Mouse (Mus musculus) spleen, adult 18-20 months (tissue): ENCODE data around the gene Prkag1.
A peak's percentile ranks its signal among the peaks of the same experiment; 100 is the strongest.

Experiments used
- DNase-seq, 2 experiments: peaks; one replicate each; pipeline ENCODE4 v3.0.0; 2022; ENCODE audit warnings: mixed read lengths in 2 of 2

Gene Prkag1

DNA sequence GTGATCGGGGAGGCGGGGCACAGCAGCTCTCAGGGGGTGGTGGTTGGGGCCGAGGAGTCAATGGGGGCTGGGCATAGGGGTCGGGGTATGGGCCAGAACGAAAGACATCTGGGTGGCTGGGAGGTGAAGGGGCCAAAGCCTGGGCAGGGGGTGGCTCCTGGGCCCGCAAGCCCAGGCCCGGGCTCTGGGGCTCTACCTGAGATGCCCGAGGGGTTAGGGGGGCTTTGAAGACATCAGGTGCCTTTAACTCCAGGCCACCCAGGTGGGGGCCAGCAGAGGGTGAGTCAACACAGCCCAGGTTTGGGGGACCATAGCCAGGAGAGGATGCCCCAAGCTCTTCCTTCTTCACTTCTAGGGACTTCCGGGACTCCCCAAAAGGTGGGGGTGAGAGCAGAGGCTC, 21.4 kb upstream of the Prkag1 start:
- DNase-seq = peak in 1 of 2 experiments; percentile 4

DNA sequence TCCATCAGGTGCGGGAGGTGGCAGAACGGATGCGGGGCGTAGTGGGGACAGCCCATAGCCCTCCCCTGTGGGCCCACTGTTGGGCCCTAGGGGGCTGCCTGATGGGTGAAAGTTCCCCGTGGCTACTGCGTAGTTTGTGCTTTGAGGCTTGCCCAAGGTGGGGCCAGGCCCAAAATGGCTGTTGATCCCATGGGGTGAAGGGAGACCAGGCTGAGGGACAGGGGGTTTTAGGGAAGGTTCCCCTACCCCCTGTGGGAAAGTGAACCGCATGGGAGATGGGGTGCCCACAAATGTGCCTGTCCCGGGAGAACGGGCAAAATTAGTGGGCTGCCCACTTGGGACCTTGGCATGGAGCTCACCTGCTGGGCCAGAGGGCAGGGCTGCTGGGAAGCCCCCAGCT, 20.8 kb upstream of the Prkag1 start:
- DNase-seq = no peak

DNA sequence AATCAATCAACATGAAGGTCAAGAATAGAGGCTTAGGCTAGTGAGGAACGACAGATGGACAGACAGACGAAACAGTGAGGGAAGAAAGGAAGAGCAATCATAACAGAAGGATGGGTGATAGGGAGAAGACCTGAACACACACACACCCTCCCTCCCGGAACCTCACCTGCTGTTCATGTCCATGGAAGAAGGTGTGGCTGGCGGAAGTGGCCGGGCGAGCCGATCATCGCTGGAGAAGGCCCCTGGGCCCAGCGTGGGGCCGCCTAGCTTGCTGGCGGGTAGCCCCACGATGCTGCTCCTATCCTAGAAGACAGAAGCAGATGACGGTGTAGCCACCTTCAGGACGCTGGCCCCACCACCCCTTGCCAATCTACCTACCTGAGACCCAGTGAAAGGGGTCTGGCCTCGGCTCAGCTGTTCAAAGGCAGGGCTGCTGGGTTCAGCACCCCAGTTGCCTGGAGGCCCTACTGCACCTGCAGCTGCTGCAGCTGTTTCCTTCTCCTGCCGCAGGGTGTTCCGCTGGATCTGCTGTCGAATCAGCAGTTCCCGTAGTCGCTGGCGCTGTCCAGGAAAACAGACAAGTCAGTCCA, 20.0 kb upstream of the Prkag1 start:
- DNase-seq = peak in 1 of 2 experiments; percentile 4

DNA sequence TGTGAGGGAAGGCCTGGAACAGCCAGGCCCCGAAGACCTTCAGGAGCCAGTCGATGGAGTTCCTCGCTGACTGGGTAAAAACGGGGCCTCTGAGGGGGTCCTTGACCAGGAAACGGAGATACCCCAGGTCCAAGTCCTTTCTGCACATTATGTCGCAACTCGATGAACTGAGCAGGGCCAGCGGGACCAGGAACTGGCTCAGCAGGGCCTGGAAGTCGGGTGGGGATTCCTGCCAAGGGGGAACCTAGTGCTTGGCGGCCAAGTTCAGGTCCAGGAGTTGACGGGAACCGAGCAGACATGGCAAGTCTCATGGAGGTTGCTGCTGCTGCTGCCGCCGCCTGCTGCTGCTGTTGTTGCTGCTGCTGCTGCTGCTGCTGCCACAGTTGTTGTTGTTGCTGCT, 19.3 kb upstream of the Prkag1 start:
- peak in 1 of 2 experiments; percentile 2 for DNase-seq

DNA sequence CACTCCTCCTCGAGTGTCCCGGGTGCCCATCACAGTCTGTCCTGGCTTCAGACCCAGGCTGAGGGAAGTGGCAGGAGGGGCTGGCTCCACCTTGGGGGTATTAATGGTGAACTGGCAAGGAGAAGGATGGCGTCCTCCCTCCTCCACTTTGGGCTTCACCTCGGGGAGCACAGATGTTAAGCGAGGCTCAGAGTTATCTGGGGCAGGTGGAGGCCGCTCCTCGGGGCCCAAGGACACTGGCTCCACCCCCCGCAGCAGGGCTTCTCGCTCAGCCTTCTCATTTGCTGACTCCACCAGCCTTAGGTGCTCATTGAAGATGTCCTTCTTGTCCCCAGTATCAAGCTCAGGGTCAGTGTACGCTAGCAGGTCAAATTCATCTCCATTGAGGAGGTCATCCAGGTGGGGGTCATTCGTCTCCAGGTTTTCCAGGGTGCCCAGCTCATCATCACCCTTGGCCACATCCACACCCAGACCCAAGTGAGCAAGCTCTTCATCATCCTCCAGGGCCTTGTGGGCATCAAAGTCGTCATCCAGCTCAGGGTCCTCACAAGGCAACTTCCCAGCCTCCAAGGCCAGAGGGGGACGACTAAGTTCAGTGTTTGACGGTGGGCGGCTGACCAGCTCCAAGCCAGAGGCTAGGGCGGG, 18.8 kb upstream of the Prkag1 start:
- DNase-seq = peak in 1 of 2 experiments; percentile 5

DNA sequence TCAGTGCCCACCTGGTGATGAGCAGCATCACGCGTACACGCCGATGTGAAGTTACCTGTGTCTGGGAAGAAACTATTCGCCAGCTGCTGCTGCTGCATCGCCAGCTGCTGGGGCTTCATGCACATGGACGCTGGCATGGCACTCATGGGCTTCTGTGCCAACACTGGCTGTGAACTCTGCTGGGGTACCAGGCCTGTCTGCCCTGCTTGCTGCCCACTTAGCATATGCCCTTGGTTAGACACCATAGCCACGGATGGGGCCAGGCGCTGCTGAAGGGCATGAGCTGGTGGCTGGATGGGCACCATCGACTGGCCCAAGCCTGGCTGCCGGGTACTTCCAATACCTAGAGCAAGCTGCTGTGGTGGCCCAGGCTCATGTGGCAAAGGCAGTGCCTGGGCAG, 17.8 kb upstream of the Prkag1 start:
- no peak for DNase-seq

DNA sequence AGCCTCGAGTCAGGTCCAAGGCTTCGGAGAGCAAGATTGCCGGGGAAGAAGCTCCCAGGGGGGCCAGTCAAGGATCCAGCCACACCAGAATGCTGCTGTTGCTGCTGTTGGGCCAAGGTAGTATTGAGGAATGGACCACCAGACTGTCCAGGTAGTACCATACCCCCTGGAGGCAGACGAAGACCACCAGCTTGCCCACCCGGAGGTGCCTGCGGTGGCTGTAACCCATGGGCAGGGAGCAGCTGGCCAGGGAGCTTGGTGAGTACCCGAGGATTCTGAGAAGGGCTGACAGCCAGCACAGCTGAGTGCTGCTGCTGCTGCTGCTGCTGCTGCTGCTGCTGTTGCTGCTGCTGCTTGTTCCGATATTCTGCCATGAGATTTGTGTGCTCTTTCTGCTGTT, 14.8 kb upstream of the Prkag1 start:
- no peak for DNase-seq

DNA sequence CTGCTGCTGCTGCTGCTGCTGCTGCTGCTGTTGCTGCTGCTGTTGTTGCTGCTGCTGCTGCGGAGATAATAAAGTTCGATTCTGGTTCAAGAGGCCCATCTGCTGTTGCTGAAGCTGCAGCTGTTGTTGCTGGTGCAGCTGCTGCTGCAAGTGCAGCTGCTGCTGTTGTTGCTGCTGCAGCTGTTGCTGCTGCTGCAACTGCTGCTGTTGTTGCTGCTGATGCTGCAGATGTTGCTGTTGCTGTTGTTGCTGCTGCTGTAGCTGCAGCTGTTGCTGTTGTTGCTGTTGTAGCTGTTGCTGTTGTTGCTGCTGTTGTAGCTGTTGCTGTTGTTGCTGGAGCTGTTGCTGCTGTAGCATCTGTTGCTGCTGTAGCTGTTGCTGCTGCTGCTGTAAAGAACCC, 13.8 kb upstream of the Prkag1 start:
- no peak for DNase-seq

DNA sequence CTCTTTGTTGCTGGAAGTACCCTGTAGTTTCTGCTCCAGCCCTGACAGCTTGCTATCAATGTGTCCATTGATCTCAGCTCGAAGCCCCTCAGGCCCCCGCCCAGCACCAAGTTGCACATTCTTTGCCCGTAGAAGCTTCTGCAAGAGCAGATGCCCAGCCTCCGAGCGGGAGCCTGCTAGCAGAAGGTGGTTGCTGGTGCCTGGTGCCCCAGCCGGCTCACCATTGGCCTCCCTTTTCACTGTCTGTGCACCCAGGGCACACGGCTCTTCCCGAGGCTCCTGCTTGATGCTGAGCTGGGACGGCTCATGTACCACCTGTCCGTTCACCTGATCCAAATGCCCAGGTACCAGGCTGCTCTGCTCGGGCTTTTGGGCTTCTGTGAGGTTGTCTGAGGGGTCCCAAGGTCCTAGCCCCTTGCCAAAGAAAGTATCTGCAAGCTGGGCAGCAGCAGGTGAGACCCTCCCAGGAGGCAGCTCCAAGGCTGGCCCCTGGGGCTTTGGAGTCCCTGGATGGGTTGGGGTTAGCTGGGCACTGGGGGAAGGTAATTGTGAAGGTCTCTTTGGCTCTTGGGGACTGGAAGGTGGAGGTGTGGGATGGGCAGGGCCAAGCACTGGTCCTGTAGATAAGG, 12.4 kb upstream of the Prkag1 start:
- DNase-seq = no peak

DNA sequence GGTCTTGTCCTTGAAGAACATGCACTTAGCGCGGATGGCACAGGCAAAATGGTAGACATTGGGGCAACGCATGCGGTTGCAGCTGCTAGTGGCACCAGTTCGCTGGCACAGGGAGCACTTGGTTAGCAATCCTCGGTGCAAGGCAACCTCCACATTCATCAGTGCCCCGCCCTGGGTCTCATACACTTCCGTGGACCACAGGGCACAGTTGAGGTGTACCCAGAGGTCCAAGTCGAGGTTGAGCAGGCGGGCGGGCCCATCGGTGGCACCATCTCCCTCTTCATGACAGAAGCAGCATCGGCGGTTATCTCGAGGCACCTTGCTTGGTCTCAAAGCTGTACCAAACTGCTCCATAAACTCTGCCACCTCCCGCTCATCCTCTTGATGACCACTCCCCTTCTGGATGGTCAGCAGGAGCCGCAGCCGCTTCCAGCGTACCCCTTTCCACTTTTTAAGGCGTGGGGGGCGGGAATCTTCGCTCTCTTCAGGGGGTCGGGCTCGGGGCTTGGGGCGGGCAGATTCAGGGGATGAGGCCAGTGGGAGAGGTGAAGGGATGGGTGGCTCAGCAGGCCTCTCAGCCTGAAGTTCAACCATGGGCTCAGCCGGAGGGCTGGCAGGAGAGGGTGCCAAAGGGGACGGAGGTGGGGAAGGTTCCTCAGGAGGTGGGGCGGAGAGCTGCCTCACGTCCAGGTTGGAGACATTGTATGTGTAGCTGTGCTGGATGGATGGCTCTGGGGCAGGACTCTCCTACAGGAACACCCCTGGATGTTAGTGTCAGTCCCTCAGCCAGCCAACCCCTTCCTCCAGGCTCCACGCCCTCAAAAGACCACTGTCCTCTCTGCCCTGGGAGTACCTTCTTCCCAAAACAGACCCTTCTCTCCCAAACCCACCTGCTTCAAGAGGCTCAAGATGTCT, 8.6 kb upstream of the Prkag1 start:
- DNase-seq = no peak

DNA sequence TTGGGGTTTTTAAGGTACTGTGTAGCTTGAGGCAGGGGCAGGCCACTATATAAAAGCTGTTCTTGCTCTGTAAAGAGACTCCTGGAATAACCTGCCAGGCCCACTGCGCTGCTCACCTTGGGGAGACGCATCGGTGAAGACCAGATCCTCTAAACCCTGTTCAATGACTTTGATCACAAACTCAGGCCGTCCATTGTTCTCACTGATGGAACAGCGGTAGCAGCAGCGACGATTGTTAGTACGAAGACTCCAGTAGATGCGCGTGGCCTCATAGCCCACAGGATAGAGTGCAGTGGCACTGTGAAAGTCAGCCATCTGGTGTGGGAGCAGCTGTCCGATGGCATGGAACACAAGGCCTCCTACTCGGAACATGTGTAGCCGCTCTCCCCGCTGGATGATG, 7.8 kb upstream of the Prkag1 start:
- DNase-seq = no peak

DNA sequence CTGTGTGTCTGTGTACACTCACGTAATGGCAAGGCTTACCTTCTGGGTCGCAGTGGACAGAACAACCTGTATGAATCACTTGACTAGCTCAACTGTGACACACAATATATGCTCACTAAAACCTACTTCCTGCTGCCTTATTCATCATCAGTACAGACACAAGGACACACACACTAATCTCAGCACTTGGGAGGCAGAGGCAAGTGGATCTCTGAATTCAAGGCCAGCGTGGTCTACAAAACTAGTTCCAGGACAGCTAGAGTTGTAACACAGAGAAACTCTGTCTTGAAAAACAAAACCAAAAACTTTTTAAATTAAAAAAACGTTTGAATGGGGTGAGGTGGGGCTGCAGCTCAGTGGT, 6.4 kb upstream of the Prkag1 start:
- no peak for DNase-seq

DNA sequence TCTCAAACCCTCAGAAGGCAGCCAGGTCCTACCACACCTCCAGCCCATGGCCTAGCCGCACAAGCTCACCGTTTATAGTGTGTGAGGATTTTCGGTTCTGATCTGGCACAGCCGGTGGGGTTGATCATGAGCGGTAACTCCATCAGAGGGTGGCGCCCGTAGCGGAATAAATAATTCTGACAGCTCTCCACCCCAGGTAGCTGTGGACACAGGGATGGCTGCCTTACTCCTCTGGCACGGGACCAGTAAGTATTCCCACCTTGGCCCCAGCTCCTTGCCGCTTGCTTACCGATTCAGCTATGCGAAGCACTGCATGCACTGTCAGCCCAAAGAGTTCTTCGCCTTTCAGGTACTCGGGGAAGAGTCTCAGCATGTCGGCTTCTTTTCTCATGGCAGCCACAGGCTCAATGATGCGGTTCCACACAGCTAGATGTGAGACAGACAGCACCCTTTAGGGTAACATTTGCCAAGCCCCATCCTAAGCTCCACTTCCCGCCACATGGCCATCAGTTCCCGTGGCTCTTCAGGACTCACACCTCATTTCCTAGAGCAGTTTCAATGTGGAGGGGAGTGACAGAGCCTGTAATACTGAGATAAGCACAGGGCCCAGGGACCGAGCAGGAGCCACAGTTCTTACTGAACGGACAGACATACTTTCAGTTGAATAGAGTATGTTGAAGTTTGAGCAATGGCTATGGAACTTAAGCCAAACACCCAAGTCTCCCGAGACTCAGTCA, 5.9 kb upstream of the Prkag1 start:
- DNase-seq = no peak

DNA sequence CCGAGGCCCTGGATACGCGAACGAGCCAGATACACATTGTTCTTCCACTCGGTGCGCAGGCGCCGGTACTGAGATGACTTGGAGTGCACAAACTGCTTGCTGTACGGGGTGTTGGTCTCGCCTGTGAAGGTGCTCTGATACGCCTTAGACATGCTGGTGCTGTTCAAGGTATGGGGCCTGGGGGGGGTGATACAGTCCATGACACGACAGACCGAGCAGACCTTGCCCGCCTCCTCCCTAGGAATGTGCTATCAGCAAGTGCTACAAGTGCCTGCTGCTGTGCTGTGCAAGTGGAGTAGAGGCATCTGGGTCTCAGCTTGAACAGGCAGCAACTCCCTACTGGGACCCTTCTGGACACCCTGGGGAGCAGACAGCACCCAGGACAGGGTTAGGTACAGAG, 4.0 kb upstream of the Prkag1 start:
- no peak for DNase-seq

DNA sequence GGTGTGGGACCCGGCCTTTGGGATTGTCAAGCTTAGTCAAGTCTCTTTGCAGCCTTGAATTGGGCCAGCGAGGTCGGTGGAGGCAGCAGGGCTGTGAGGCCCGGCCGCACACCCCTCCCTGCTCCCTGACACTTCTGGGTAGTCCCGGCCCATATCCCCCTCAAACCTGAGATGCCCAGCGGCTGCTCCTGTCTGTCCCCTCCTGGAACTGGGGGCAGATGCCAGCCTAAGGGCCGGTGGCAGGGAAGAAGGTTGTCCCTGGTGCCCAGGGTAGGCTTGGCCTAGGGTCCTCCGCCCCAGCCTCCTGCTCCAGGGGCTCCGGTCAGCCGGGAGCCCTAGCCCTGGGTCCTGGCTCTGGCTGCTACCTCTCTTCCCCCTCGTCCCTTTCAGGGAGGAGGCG, 2.7 kb upstream of the Prkag1 start:
- DNase-seq = no peak

DNA sequence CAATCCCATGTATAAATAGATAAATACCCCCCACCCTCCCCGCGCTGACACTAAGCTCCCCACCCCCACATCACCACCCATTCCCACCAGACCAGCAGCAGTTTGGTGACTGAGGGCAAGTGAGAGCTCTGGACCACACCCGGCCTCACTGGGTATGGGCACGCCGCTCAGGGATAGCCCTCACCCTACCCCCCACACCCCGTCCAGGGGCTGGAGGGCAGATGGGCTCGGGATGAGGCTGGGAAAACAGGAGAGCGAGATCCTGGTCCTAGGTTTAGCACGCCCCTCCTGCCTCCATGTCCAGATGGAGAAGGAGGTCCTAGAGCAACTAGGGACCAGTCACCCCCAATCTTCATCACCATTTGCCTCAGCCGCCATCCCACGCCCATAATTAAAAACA, 2.0 kb upstream of the Prkag1 start:
- no peak for DNase-seq

DNA sequence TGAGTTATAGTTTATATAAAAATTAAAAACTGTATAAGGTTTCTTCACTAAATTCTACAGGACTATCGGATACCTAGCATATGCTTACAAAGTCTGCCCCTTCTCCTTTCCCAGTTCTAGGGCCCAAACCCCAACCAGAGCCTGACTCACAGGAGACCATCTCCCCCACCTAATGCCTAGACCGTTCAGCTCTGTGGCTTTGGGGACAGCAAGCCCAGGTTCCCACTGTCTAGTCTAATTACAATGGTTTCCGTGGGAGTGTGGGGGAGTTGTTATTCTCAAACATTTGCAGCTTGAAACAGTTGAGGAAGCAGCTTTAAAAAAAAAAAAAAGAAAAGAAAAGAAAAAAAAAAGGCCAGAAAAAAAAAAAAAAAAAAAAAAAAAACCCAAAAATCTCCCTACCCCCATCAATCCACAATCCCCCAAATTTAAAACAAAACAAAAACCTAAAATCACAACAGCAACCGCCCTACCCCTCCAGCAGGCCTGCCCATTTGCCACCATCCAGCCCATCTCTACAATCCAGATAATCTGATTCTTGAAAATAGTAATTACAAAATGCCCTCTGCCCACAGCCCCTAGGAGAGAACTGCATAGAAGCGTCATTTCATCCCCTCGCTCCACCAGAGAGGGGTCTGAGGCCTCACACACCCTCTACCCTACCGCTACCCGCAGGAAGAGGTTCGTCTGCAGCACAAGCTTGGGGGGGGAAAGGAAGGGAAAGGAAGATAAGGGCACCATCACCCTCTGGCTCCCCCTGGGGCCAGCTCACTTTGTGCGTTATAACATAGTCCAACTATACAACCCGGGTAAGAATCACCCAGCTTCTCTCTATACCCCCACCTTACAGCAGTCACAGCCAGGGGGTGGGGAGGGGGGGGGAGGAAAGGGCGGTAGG, 1.1 kb upstream of the Prkag1 start:
- DNase-seq = peak in 1 of 2 experiments; percentile 39

DNA sequence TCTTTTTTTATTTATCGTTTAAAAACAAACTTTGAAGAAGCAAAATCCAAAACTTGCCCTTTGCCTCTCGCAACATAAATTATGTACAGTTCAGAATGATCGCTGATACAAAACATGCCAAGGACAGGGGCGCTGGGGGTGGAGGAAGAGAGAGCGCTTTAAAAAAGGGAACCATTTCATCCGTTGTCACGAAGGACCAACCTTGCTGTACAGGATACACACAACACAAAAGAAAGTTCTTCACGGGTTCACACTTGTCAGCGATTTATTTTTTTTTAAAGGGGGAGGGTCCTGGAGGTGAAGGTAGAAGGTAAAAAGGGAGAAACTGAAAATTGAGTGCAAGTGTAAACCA, 339 bp upstream of the Prkag1 start:
- no peak for DNase-seq

DNA sequence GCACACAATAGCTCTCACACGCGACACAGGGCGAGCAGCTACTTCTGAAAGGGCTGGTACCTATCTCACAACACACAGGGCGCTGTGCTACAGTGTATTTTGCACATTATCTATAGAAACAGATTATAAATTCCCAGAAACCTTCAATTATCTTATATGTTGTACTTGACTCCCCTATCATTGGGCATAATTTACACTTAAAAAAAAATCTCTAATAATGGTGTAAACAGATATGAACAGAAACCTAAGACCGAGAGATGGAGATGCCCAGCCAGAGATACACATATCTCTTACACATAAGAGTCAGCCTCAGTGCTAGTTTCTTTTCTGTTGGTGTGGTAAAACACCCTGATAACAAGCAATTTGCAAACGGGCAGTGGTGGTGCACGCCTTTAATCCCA, 3.7 kb downstream of the Prkag1 start:
- DNase-seq = no peak

DNA sequence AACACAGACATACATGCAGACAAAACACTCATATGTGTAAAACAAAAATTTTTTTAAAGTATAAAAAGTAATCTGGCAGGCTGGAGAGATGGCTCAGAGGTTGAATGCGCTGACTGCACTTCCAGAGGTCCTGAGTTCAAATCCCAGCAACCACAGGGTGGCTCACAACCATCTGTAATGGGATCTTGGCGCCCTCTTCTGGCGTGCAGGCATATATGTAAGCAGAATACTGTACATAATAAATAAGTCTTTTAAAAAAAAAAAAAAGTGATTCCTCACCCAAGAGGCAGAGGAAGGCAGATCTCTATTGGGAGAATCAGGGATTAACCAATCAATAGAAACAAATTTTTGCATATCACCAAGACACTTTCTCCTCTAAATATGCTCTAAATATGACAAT, 7.9 kb downstream of the Prkag1 start:
- peak in 1 of 2 experiments; percentile 32 for DNase-seq

DNA sequence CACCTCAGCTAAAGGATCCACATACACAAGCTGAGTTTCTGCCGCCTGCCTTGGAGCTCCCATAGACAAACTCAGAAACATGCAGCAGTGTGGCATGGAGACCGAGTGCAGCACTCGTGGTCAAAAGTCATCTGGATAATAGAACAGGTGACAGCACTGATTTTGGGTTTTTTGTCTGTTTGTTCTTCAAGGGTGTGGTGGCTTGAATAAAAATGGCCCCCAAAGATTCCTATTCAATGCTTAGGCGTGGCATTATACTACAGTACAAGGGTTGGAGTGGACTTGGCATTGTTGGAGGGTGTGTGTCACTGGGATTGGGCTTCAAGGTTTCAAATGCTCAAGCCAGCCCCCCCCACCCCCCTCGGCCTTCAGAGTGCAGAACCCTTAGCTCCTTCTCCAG, 9.2 kb downstream of the Prkag1 start:
- DNase-seq = no peak

DNA sequence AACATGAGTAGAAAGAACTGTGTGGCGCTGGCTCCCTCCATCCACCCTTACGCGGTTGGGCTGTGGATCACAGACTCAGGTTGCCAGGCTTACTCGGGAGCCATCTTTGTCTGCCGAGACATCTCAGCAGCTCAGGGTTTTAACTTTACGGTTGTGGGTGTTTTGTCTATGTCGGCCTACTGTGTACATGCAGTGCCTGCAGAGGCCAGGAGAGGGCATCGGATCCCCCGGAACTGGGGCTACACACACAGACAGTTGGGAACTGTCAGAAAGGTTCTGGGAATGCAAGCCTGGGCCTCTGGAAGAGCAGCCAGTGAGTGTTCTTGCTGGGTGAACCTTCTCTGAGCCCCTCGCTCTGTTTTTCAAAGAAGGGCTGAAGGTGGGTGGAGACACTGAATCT, 9.9 kb downstream of the Prkag1 start:
- DNase-seq = peak in 1 of 2 experiments; percentile 49
